Mouse (Mus musculus): ENCODE data around the gene Kank1. TPM values are rescaled to one million over a fixed set of nuclear protein-coding genes. Genes with fewer than 3 reads are reported as not detected.

The Kank1 gene
- polyA plus RNA-seq, 1 experiment from 2014 or later, result 21.8 TPM

GRCm38 (mm10) chr19:25370428-25370827 lies 133.7 kb downstream of the Kank1 start:
- Histone ChIP-seq H3K27me3 (ENCODE audit: control insufficient read depth, insufficient read depth, low read length) (no peaks in the 10 kb centered on the region), H3K36me3 (ENCODE audit: control insufficient read depth, insufficient read depth, low read length) (no peaks in the 10 kb centered on the region), H3K4me1 (ENCODE audit: control insufficient read depth, insufficient read depth, low read length) (peaks cover 11% of the 10 kb centered on the region), H3K9me3 (ENCODE audit: control insufficient read depth, low read depth, low read length) (no peaks in the 10 kb centered on the region), H3K27ac (ENCODE audit: low read length) (no peak overlapping the region), H3K4me2 (replicated peaks; ENCODE audit: low read depth, low read length) (no peak overlapping the region), H3K4me3 (ENCODE audit: low read depth, low read length) (no peak overlapping the region), H3K9ac (replicated peaks; ENCODE audit: low read depth, low read length) (no peak overlapping the region)
- WGBS, result 82% methylated on average over 9 of the region's 9 CpGs
- ATAC-seq (ENCODE audit: insufficient number of reproducible peaks, insufficient read depth, low FRiP score, low read depth), result no peak

- H3K9ac ChIP-seq (replicated peaks; ENCODE audit: low read depth, low read length), result no peak overlapping the region
- no peak overlapping the region for H3K4me2 ChIP-seq (replicated peaks; ENCODE audit: low read depth, low read length)
- H3K4me1 ChIP-seq (ENCODE audit: control insufficient read depth, insufficient read depth, low read length), result peaks cover 11% of the 10 kb centered on the region
- H3K36me3 ChIP-seq (ENCODE audit: control insufficient read depth, insufficient read depth, low read length), result no peaks in the 10 kb centered on the region
- H3K9me3 ChIP-seq (ENCODE audit: control insufficient read depth, low read depth, low read length), result no peaks in the 10 kb centered on the region
- ATAC-seq (ENCODE audit: insufficient number of reproducible peaks, insufficient read depth, low FRiP score, low read depth), result 0 out of 2 replicates have a peak, but pooled peaks have one; percentile 14
- 66% methylated on average over 7 of the region's 7 CpGs for WGBS
- peak overlapping the region; percentile 7; the same call in 1 of the 2 replicates for H3K27ac ChIP-seq (ENCODE audit: low read length)
- H3K4me3 ChIP-seq (ENCODE audit: low read depth, low read length), result no peak overlapping the region
- no peaks in the 10 kb centered on the region for H3K27me3 ChIP-seq (ENCODE audit: control insufficient read depth, insufficient read depth, low read length)
These were observed 136.0 kb downstream of the Kank1 start for GRCm38 (mm10) chr19:25372794-25373193.

GRCm38 (mm10) chr19:25373594-25373993 lies 136.8 kb downstream of the Kank1 start:
- no peak for ATAC-seq (ENCODE audit: insufficient number of reproducible peaks, insufficient read depth, low FRiP score, low read depth)
- Histone ChIP-seq H3K4me1 (ENCODE audit: control insufficient read depth, insufficient read depth, low read length) (peaks cover 11% of the 10 kb centered on the region), H3K9me3 (ENCODE audit: control insufficient read depth, low read depth, low read length) (no peaks in the 10 kb centered on the region), H3K4me2 (replicated peaks; ENCODE audit: low read depth, low read length) (no peak overlapping the region), H3K27me3 (ENCODE audit: control insufficient read depth, insufficient read depth, low read length) (no peaks in the 10 kb centered on the region), H3K36me3 (ENCODE audit: control insufficient read depth, insufficient read depth, low read length) (no peaks in the 10 kb centered on the region), H3K9ac (replicated peaks; ENCODE audit: low read depth, low read length) (no peak overlapping the region), H3K27ac (ENCODE audit: low read length) (no peak overlapping the region), H3K4me3 (ENCODE audit: low read depth, low read length) (no peak overlapping the region)
- WGBS, result 62% methylated on average over 3 of the region's 3 CpGs

GRCm38 (mm10) chr19:25374191-25374590 lies 137.4 kb downstream of the Kank1 start:
- H3K27ac ChIP-seq (ENCODE audit: low read length), result no peak overlapping the region
- no peak for ATAC-seq (ENCODE audit: insufficient number of reproducible peaks, insufficient read depth, low FRiP score, low read depth)

GRCm38 (mm10) chr19:25374926-25375325 lies 138.2 kb downstream of the Kank1 start:
- Histone ChIP-seq H3K4me2 (replicated peaks; ENCODE audit: low read depth, low read length) (no peak overlapping the region), H3K9me3 (ENCODE audit: control insufficient read depth, low read depth, low read length) (no peaks in the 10 kb centered on the region), H3K36me3 (ENCODE audit: control insufficient read depth, insufficient read depth, low read length) (no peaks in the 10 kb centered on the region), H3K27ac (ENCODE audit: low read length) (no peak overlapping the region; the same call in 1 of the 2 replicates), H3K27me3 (ENCODE audit: control insufficient read depth, insufficient read depth, low read length) (no peaks in the 10 kb centered on the region), H3K9ac (replicated peaks; ENCODE audit: low read depth, low read length) (no peak overlapping the region), H3K4me3 (ENCODE audit: low read depth, low read length) (no peak overlapping the region), H3K4me1 (ENCODE audit: control insufficient read depth, insufficient read depth, low read length) (peaks cover 11% of the 10 kb centered on the region)
- ATAC-seq (ENCODE audit: insufficient number of reproducible peaks, insufficient read depth, low FRiP score, low read depth), result peak; percentile 37; the same call in 1 of the 2 replicates
- 21% methylated on average over 12 of the region's 12 CpGs for WGBS

More at GRCm38 (mm10) chr19:25374191-25374590, 137.4 kb downstream of the Kank1 start:
- Histone ChIP-seq H3K27me3 (ENCODE audit: control insufficient read depth, insufficient read depth, low read length) (no peaks in the 10 kb centered on the region), H3K4me2 (replicated peaks; ENCODE audit: low read depth, low read length) (no peak overlapping the region), H3K4me3 (ENCODE audit: low read depth, low read length) (no peak overlapping the region), H3K36me3 (ENCODE audit: control insufficient read depth, insufficient read depth, low read length) (no peaks in the 10 kb centered on the region), H3K4me1 (ENCODE audit: control insufficient read depth, insufficient read depth, low read length) (peaks cover 11% of the 10 kb centered on the region), H3K9ac (replicated peaks; ENCODE audit: low read depth, low read length) (no peak overlapping the region), H3K9me3 (ENCODE audit: control insufficient read depth, low read depth, low read length) (no peaks in the 10 kb centered on the region)
- 46% methylated on average over 9 of the region's 9 CpGs for WGBS

- H3K27me3 ChIP-seq (ENCODE audit: control insufficient read depth, insufficient read depth, low read length), result no peaks in the 10 kb centered on the region
- no peak overlapping the region for H3K9ac ChIP-seq (replicated peaks; ENCODE audit: low read depth, low read length)
- WGBS, result 80% methylated on average over 13 of the region's 13 CpGs
- no peak overlapping the region for H3K4me3 ChIP-seq (ENCODE audit: low read depth, low read length)
- H3K4me1 ChIP-seq (ENCODE audit: control insufficient read depth, insufficient read depth, low read length), result peaks cover 16% of the 10 kb centered on the region
- no peak overlapping the region for H3K27ac ChIP-seq (ENCODE audit: low read length)
- no peaks in the 10 kb centered on the region for H3K36me3 ChIP-seq (ENCODE audit: control insufficient read depth, insufficient read depth, low read length)
- no peaks in the 10 kb centered on the region for H3K9me3 ChIP-seq (ENCODE audit: control insufficient read depth, low read depth, low read length)
- no peak for ATAC-seq (ENCODE audit: insufficient number of reproducible peaks, insufficient read depth, low FRiP score, low read depth)
- no peak overlapping the region for H3K4me2 ChIP-seq (replicated peaks; ENCODE audit: low read depth, low read length)
These were observed 140.1 kb downstream of the Kank1 start for GRCm38 (mm10) chr19:25376871-25377270.

- Histone ChIP-seq H3K9me3 (ENCODE audit: control insufficient read depth, low read depth, low read length) (no peaks in the 10 kb centered on the region), H3K4me3 (ENCODE audit: low read depth, low read length) (no peak overlapping the region), H3K36me3 (ENCODE audit: control insufficient read depth, insufficient read depth, low read length) (no peaks in the 10 kb centered on the region), H3K27ac (ENCODE audit: low read length) (no peak overlapping the region), H3K27me3 (ENCODE audit: control insufficient read depth, insufficient read depth, low read length) (no peaks in the 10 kb centered on the region), H3K9ac (replicated peaks; ENCODE audit: low read depth, low read length) (no peak overlapping the region), H3K4me1 (ENCODE audit: control insufficient read depth, insufficient read depth, low read length) (peaks cover 19% of the 10 kb centered on the region; the same call in 1 of the 2 replicates), H3K4me2 (replicated peaks; ENCODE audit: low read depth, low read length) (no peak overlapping the region)
- ATAC-seq (ENCODE audit: insufficient number of reproducible peaks, insufficient read depth, low FRiP score, low read depth), result no peak
- WGBS, result 86% methylated on average over 9 of the region's 9 CpGs
These were observed 143.9 kb downstream of the Kank1 start for GRCm38 (mm10) chr19:25380675-25381074.

- Histone ChIP-seq H3K9ac (replicated peaks; ENCODE audit: low read depth, low read length) (no peak overlapping the region), H3K27ac (ENCODE audit: low read length) (peak overlapping the region; percentile 73; the same call in 1 of the 2 replicates), H3K4me3 (ENCODE audit: low read depth, low read length) (no peak overlapping the region), H3K4me1 (ENCODE audit: control insufficient read depth, insufficient read depth, low read length) (peaks cover 19% of the 10 kb centered on the region; the same call in 1 of the 2 replicates), H3K36me3 (ENCODE audit: control insufficient read depth, insufficient read depth, low read length) (no peaks in the 10 kb centered on the region), H3K27me3 (ENCODE audit: control insufficient read depth, insufficient read depth, low read length) (no peaks in the 10 kb centered on the region), H3K9me3 (ENCODE audit: control insufficient read depth, low read depth, low read length) (no peaks in the 10 kb centered on the region), H3K4me2 (replicated peaks; ENCODE audit: low read depth, low read length) (no peak overlapping the region; the same call in 1 of the 2 replicates)
- 20% methylated on average over 7 of the region's 7 CpGs for WGBS
- peak; percentile 87 for ATAC-seq (ENCODE audit: insufficient number of reproducible peaks, insufficient read depth, low FRiP score, low read depth)
These were observed 145.2 kb downstream of the Kank1 start for GRCm38 (mm10) chr19:25381972-25382371.

GRCm38 (mm10) chr19:25382494-25382893 lies 145.7 kb downstream of the Kank1 start:
- peak overlapping the region; percentile 73; the same call in 1 of the 2 replicates for H3K27ac ChIP-seq (ENCODE audit: low read length)
- 60% methylated on average over 6 of the region's 6 CpGs for WGBS
- no peaks in the 10 kb centered on the region for H3K36me3 ChIP-seq (ENCODE audit: control insufficient read depth, insufficient read depth, low read length)
- H3K4me2 ChIP-seq (replicated peaks; ENCODE audit: low read depth, low read length), result no peak overlapping the region; the same call in 1 of the 2 replicates
- no peak for ATAC-seq (ENCODE audit: insufficient number of reproducible peaks, insufficient read depth, low FRiP score, low read depth)
- H3K9me3 ChIP-seq (ENCODE audit: control insufficient read depth, low read depth, low read length), result no peaks in the 10 kb centered on the region
- H3K4me1 ChIP-seq (ENCODE audit: control insufficient read depth, insufficient read depth, low read length), result peaks cover 19% of the 10 kb centered on the region; the same call in 1 of the 2 replicates
- no peaks in the 10 kb centered on the region for H3K27me3 ChIP-seq (ENCODE audit: control insufficient read depth, insufficient read depth, low read length)
- H3K4me3 ChIP-seq (ENCODE audit: low read depth, low read length), result no peak overlapping the region
- H3K9ac ChIP-seq (replicated peaks; ENCODE audit: low read depth, low read length), result no peak overlapping the region

Data from stomach, embryonic 14.5 days (tissue).